Comparison of ENCODE assay signal across 11 mouse cellular contexts in the genomic region with DNA sequence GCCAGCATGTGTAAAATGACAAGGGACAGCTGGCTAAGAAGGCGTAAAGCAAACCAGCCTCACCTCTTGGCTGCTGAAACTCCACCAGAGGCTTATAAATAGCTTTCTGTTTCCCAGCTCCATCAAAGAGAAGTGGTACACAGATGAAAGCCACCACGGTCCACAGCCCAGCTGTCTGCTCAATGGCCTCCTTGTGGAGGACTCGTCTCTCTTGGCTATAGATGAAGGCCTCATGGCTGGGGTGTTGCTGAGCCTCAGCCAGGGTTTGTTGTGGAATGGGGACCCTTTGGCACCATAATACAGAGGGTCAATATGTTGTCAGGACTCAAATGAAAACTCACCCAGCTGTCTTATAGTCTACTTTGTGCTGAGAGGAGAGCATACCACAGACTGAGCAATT.
A peak's percentile ranks its signal among the peaks of the same experiment; 100 is the strongest.
DNase-seq lines count a peak whose midpoint lies in the region; ATAC-seq lines count a peak whose summit lies in the region.
"Had no signal": no experiment of that assay in that cellular context is flagged by ENCODE, and none has a peak within 500 bp of the region (broad histone marks: within the 10 kb centered on the region; RNA-seq: fewer than 3 reads in every experiment).

No protein-coding gene starts in this region.

- no peak for DNase-seq in heart, adult 9 months (ENCODE audit: low spot score in 2 of 2)
- no peak for DNase-seq in neural tube, embryonic 10.5 days (ENCODE audit: extremely low spot score, low spot score)
- DNase-seq in left cerebral cortex, postnatal 14 days (ENCODE audit: low spot score in 2 of 2): peak; percentile 32 to 66
- DNase-seq in embryo, embryonic 9.5 days (ENCODE audit: extremely low spot score): no peak
- DNase-seq: cerebellum, postnatal 25 days; gastrocnemius, postnatal 10 days had no signal

- no peak overlapping the region for H3K4me3 ChIP-seq in heart, embryonic 13.5 days
- no peak overlapping the region for H3K4me3 ChIP-seq in neural tube, embryonic 15.5 days (replicated peaks)
- H3K4me3 ChIP-seq in stomach, embryonic 15.5 days (replicated peaks): no peak overlapping the region
- no peak overlapping the region for H3K4me3 ChIP-seq in intestine, embryonic 16.5 days (ENCODE audit: low read length)

- H3K27me3 ChIP-seq in heart, embryonic 13.5 days (replicated peaks): no peaks in the 10 kb centered on the region; the same call in 1 of the 2 replicates
- H3K27me3 ChIP-seq in neural tube, embryonic 15.5 days (replicated peaks): 0 out of 2 replicates have a peak, but pooled peaks cover 7% of the 10 kb centered on the region
- no peaks in the 10 kb centered on the region for H3K27me3 ChIP-seq in stomach, embryonic 15.5 days (replicated peaks)
- H3K27me3 ChIP-seq in intestine, embryonic 16.5 days (replicated peaks; ENCODE audit: control insufficient read depth, insufficient read depth, low read length): no peaks in the 10 kb centered on the region
- H3K27me3 ChIP-seq: CH12.LX had no signal

- peaks cover 11% of the 10 kb centered on the region; the same call in 1 of the 2 replicates for H3K4me1 ChIP-seq in heart, embryonic 13.5 days
- H3K4me1 ChIP-seq in neural tube, embryonic 15.5 days: peaks cover 7% of the 10 kb centered on the region
- H3K4me1 ChIP-seq in stomach, embryonic 15.5 days: no peaks in the 10 kb centered on the region; the same call in 1 of the 2 replicates
- H3K4me1 ChIP-seq in intestine, embryonic 16.5 days (ENCODE audit: control insufficient read depth, insufficient read depth, low read length): no peaks in the 10 kb centered on the region

- no peaks in the 10 kb centered on the region for H3K9me3 ChIP-seq in heart, embryonic 13.5 days
- no peaks in the 10 kb centered on the region for H3K9me3 ChIP-seq in neural tube, embryonic 15.5 days (replicated peaks)
- no peaks in the 10 kb centered on the region for H3K9me3 ChIP-seq in stomach, embryonic 15.5 days
- H3K9me3 ChIP-seq in intestine, embryonic 16.5 days (ENCODE audit: control insufficient read depth, low read length): no peaks in the 10 kb centered on the region

- no peak overlapping the region for H3K27ac ChIP-seq in heart, embryonic 13.5 days (replicated peaks)
- H3K27ac ChIP-seq in neural tube, embryonic 15.5 days (replicated peaks): no peak overlapping the region
- no peak overlapping the region for H3K27ac ChIP-seq in stomach, embryonic 15.5 days
- H3K27ac ChIP-seq in intestine, embryonic 16.5 days (ENCODE audit: low read length): no peak overlapping the region

- no peak overlapping the region for H3K4me2 ChIP-seq in heart, embryonic 13.5 days
- no peak overlapping the region for H3K4me2 ChIP-seq in neural tube, embryonic 15.5 days
- no peak overlapping the region for H3K4me2 ChIP-seq in stomach, embryonic 15.5 days
- H3K4me2 ChIP-seq in intestine, embryonic 16.5 days (ENCODE audit: low read depth, low read length): no peak overlapping the region

- no peaks in the 10 kb centered on the region for H3K36me3 ChIP-seq in heart, embryonic 13.5 days
- H3K36me3 ChIP-seq in neural tube, embryonic 15.5 days: no peaks in the 10 kb centered on the region
- no peaks in the 10 kb centered on the region for H3K36me3 ChIP-seq in stomach, embryonic 15.5 days
- no peaks in the 10 kb centered on the region for H3K36me3 ChIP-seq in intestine, embryonic 16.5 days (ENCODE audit: control insufficient read depth, insufficient read depth, low read length)

- WGBS in heart, embryonic 13.5 days: 28% methylated on average over 3 of the region's 3 CpGs
- WGBS in neural tube, embryonic 15.5 days: 67% methylated on average over 3 of the region's 3 CpGs
- WGBS in stomach, embryonic 15.5 days: 46% methylated on average over 3 of the region's 3 CpGs
- 57% methylated on average over 3 of the region's 3 CpGs for WGBS in intestine, embryonic 16.5 days

- peak; percentile 42; the same call in 1 of the 2 replicates for ATAC-seq in heart, embryonic 13.5 days (ENCODE audit: extremely low read depth, insufficient number of reproducible peaks, low FRiP score, low TSS enrichment)
- 0 out of 2 replicates have a peak, but pooled peaks have one; percentile 45 for ATAC-seq in neural tube, embryonic 15.5 days (ENCODE audit: low FRiP score)
- peak; percentile 71; the same call in 1 of the 2 replicates for ATAC-seq in stomach, embryonic 15.5 days (ENCODE audit: insufficient read depth, low FRiP score, low read depth)
- ATAC-seq in intestine, embryonic 16.5 days: no peak

- no peak overlapping the region for H3K9ac ChIP-seq in heart, embryonic 13.5 days
- H3K9ac ChIP-seq in neural tube, embryonic 15.5 days (replicated peaks): no peak overlapping the region
- H3K9ac ChIP-seq in stomach, embryonic 15.5 days: no peak overlapping the region
- no peak overlapping the region for H3K9ac ChIP-seq in intestine, embryonic 16.5 days (ENCODE audit: low read depth, low read length)

- intact Hi-C loops in left cerebral cortex, postnatal 14 days (cut with DNase I): no loop called here

Comparison
In these comparisons a context has a peak if more than half of its experiments do, and no peak if none do; other contexts are left out.
1. DNase-seq: peak in left cerebral cortex, postnatal 14 days (2 of 2); none in heart, adult 9 months (0 of 2), neural tube, embryonic 10.5 days (single experiment) and embryo, embryonic 9.5 days (single experiment).